Mouse (Mus musculus) kidney, adult 9 months (tissue): Measurements from ENCODE around the gene Ttc30a2.
A peak's percentile ranks its signal among the peaks of the same experiment; 100 is the strongest.

Source experiments
- DNase-seq: peaks from one replicate; pipeline ENCODE4 v3.0.0; 2022

Ttc30a2 gene

DNA sequence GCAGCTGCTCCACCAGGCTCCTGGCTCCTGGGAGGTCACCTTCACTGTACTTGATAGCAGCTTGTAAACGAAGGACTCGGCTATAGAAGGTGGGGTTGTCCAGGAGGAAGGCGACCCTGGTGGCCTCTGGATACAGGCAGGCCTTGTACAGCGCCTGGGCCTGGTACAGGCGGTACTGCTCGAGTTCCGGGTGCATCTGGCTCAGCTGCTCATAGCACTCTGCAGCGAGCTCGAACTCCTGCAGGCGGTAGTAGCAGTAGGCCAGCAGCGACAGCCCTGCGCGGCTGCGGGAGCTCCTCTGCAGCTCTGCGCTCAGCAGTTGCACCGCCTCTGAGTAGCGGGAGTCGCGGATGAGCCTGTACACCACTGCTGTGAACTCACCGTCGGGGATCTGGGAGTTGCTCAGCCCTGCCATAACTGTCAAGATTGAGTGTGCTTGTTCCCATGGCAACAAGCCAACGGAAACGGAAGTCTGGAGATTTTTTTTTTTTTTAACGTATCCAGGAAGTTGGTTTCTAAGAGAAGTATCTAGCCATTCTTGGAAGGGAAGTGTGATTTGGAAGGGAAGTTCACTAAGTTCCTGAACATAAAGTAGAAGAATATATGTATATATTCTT, at the start of gene Ttc30a2:
Gene Ttc30a2, minus strand, starts transcription at position 419 of the 617 bp plus-strand sequence.
- peak; percentile 61 for DNase-seq

DNA sequence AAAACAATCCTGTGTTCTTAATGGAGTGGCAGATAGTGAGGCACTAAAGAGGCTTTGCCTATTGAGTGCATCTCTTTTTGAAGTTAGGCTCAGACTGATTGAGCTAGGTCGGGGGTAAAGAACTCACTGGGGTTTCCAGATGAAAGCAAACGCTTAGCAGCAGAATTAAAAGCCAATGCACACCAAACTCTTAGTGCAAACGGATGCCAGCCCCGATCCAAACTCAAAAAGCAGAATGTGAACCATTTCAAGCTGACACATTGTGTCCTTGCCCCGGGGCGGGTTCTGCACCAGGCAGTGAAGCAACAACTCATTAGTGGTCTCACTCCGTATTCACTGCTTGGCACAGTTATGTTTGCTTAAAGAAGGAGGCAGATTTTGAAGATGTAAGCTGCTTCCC, 38.9 kb upstream of the Ttc30a2 start:
- no peak for DNase-seq

DNA sequence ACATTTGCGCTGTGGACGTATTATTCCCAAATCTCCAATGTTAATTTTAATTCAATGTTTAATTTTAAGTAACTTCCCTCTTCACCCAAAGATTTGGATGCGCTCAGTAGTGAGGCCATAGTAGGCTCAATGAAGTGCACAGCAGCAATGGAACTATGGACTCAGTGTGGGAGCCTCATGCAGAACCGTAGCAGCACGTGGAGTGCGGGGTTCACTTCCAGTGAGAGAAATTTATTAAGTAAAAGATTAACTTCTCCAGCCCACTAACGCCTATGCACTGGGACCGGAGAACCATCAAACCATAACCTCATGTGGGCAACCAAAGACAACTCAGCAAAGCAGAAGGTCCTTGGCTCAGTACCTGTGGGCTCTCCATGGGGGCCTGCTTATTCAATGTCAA, 38.2 kb upstream of the Ttc30a2 start:
- peak; percentile 71 for DNase-seq

DNA sequence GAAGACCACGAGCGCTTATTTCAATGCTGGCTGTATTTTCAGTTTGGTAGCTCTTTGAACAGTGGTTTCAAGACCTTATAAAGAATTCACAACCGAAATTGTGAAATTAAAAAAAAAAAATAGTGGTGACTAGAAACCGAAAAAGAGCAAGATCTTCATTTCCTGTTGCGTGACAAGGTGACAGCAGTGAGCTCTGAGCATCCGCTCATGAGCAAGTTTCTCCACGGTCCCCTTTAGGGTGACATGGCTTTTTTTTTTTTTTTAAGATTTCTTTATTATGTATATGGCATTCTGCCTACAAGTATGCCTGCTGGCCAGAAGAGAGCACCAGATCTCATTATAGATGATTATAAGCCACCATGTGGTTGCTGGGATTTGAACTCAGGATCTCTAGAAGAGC, 37.5 kb upstream of the Ttc30a2 start:
- no peak for DNase-seq

DNA sequence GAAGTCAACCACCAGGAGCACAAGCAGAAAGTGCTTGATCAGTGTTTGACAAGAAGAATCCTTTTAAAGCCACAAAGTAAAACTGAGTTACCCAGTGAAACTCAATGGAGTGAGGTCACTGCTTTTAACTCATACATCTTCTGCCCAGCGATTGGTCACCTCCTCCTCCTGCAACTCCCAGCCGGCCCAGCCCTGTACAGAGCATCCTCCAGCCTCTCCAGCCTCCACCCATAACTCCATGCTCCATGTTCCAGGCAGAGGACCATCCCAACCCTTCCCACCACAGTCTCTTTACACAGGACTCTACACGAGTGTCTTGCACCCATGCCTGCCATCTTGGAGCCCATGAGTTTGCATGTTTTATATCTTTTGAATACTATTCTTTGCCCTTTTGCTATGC, 36.7 kb upstream of the Ttc30a2 start:
- DNase-seq, result no peak

DNA sequence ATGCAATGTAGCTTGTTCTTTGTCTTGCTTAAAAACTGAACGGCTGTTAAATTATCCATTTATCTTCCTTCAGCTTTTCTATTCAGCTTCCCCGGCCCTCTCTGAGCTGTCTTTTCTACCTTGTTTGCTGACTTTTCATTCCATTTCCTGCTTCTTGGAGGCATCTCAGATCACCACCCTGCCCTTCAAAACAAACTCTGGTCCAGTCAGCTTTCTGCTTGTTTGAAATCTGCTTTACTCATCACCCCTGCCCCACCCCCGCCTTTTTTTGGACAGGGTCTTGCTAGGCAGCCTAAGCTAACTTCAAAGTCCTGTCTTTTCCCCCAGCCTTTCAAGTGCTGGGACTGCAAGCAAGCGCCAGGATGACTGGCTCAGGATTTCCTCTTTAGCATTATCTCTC, 28.2 kb upstream of the Ttc30a2 start:
- no peak for DNase-seq

DNA sequence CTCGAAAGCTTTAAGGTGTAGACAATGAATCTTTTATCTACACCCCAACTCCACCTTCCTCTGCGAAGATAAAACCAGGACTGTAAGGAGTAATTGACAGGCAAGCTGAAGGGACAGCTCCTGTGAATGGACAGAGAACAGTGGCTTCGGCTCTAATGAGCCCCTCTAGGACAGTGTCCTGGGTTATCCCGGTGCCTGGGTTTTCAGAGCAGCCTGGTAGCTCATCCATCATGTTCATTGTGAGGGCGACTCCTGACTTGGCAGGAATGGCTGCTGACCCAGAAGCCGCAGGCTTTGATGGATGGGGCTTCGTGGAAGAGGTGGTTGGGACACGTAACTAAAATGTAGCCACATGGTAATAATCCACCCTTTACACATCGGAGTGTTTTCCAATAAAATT, 24.9 kb upstream of the Ttc30a2 start:
- DNase-seq, result no peak

DNA sequence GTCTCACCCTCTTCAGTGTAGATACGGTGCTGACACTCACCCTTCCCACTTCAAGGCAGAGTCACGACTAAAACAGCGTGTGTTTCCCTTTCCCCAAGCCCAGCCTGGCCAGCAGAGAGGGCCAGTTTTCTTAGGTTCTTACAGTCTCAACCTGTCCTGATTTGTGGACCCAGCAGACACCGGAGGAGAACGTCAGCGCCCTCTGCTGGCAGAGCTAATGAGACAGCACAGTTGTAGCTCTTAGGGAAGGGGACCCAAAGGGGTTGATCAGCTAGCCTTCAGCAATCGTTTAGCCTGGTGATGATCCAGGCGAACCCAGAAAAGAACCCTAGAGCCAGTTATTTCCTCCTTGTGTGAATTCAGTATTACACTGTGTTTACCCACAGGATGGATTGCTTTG, 23.4 kb upstream of the Ttc30a2 start:
- DNase-seq, result peak; percentile 80

DNA sequence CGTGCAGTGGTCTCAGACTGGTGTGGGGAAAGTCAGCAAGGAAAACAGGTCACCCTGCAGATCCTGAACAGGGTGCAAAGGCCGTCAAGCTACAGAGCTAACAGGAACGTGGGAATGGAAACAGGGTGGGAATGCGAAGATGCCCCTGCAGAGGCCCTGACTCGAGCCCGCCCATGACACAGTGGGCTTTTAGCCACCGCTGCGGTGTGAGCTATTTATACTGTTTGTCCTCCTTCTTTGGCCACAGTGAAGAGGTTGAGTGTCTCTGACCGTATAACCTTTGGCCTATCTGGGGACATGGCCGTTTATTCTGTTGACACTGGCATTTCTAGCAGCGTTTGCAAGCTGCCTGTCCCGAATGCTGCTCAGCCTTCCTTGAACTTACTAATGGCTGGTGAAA, 21.7 kb upstream of the Ttc30a2 start:
- DNase-seq, result peak; percentile 33

DNA sequence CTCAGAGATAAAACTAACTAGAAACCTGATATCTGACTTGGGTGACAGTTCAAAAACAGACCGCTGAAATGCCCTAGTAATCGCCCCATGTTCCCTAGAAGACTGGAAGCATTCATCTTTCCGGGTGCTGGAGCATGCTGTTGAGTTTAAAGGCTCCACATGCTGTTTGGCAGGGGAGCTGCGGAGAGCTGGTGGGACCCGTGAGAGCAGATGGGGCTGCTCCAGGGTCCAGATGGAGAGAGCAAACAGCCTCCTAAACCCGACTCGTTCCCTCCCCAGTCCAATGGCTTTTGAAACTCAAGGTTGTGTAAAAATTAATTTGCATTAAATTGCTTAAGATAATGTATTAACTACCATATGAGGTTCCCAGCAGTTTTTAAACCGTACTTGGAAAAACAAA, 20.7 kb upstream of the Ttc30a2 start:
- DNase-seq, result no peak

DNA sequence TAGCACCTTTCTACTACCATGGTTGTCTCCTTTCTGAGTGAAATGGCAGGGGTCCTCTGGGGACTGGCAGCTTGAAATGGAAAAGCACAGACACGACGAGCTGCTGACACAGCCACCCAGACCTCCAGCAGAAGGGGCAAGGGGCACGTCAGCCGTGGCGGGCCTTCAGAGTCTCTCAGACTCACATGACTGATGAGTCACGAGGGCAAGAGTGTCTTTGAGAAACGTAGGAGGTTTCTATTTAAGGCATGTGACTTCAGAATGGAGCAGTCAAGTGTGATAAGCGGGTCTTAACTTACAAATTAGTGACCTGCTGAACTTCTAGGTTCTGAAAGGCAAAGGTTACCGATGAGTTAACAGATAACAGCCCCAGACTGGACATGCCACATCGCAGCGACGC, 19.8 kb upstream of the Ttc30a2 start:
- DNase-seq, result peak; percentile 85

DNA sequence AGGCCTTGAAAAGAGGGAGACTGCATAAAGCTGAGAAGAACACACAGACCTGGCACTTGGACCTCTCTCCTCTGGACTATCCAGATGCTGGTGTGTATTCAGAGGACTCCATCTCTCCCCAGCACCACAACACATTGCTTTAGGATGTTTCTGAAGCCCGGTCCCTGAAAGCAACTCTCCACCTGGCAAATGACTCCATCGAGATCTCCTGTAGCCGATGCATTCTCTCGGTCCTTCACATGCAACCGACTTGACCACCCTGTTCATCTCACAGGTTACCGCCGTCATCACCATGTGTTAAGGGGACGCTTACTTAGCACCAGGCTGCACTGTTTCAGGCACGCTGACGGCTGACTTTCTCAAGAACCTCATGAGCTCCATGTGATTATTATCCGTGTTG, 16.9 kb upstream of the Ttc30a2 start:
- DNase-seq, result no peak

DNA sequence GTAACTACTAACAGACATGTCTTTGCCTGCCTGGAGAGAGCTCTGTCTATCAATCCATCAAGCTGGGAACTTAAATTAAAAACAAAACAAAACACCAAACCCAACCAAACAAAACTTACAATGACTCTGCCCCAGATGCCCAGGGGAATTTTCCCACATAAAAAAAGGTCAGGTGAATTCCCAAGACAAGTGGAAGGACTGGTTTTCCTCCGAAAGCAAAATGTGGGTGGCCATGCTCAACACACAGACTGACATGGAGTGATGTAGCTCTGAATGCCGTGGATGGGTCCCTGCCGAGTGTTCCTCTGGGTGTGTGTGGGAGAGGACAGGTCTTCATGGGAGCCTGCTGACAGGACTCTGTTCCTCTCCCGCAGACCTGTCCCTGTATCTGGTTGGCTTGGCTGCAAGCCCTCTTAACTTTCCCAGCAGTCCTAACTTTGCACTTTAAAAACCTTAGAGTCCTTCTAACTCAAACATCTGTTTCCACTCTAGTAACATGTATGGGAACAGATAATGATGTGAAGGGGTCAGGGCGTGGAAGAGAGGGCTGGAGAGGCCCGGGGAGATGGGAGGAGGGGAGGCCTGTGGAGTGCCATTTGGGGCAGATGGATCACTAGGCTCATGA, 13.7 kb upstream of the Ttc30a2 start:
- no peak for DNase-seq

DNA sequence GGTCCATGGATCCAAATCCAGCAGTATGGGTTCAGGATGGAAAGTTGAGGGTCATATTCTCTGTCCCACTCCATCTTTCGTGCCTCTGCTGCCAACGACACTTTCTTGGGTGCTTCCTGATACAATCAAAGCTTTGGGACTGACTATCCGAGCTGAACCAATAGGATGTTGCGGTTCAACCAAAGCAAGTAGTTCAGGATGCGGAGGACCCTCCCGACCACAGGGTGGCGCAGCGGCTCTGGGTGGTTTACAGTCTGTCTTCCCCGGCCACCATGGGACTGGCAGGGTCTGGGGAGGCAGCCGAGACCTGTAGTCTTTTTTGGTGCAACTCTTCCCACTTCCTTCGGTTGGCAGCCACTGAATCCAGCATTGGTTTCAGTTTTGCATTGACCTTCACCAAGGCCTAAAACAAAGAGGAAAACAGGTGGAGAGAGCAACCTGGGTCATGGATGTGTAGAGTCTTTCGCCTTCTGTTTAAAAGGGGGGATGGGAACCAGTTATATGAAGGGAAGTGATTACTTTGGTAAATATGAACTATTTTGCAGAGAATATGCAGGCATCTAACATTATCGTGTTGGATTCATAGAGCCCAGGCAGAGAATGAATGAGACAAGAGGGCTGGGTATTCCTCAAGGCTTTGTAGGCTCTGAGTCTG, 13.0 kb upstream of the Ttc30a2 start:
- DNase-seq, result peak; percentile 74

DNA sequence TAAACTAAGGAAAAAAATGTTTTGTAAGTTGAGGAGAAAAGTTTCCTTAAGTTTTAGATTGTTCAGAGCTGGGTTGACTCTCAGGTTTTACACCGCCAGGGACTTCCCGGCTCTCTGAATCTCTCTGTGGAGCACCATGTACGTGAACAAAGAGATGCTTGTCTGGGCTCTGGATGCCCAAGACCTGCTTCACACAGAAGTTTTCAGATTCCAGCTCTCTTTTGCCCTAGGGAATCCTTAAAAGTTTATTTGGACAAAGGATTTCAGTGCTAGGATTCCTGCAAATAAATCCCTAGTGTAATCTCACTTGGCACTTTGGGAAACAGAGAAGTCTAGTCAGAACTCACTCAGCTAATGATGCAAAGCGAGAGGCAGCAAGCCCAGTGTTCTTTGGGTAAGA, 11.7 kb upstream of the Ttc30a2 start:
- DNase-seq, result no peak

DNA sequence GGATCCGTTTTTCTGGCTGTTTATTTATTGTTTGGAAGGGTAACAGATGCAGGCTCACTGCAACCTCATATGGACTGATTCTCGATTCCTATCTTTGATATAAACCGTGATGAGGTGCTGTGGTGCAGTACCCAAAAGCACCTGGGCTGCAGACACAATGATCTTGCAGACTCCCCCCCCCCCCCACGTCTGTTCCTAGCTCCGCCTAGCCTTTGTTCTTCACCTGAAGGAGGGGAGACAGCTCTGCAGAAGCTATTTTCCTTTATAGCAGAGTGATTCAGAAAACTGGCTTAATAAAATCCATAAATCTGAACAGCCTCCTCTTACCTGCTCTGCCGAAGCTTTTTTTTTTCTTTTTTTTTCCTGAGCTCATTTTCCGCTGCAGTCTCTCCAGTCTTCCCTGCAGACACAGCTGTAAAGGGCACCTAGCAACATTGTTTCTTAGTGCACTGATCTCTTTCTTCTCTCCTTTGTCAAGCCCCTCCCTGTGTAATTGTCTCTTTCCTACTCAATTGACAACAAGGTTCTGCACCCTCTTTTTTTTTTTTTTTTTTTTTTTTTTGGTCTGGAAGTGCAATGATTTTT, 10.9 kb upstream of the Ttc30a2 start:
- DNase-seq, result no peak

DNA sequence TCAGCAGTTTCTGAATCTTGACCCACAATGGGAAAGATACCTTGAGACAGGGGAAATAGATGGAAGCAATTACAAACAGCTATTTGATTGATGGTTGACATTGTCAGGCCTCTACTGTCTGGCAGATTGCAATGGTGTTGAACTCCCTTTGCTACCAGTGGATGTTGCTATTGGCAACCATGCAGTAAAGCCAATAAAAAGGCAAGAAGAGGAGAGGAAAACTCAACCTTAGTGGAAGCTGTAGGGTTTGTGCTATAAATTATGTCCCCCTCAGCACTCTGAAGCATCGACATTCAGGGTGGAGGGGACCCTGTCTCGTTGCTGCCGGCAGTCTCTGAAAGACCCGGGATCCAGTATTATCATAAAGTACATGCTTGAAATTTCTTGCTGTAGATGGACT, 10.4 kb upstream of the Ttc30a2 start:
- DNase-seq, result no peak

DNA sequence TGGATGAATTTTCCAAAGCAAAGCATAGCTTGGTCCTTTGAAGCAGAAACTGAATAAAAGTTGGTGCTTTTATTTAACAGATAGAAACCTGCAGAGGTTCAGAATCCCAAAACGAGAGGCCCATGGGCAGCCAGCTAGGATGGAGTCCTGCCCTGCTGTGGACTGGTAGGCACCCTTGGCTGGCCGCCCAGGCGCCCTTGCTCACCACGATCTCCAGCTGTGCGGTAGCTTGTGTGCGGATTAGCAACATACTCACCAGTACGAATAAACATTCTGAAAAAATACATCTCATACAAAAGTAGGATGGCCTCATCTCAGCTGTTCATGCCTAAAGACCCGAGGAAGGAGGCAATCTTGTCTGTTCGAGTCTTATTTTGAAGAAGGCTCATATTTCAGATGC, 9.8 kb upstream of the Ttc30a2 start:
- no peak for DNase-seq

DNA sequence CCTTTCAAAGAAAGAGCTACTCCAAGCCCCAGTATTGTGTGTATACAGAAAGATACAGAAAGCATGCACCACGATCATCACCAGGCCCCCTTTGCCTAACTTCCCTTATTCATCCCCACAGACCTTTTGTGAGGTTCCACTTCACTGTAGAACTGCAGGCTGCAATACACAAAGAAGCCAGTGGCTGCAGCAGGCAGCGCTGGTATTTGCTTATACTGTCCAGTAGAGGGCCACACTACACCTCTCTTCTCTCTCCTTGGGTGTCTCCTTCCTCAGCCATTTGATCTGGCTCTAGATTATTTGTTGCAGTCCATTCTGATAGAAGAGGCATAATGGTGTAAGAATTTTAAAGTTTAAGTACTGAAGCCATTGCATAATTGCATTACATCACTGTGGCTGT, 7.2 kb upstream of the Ttc30a2 start:
- DNase-seq, result peak; percentile 84

DNA sequence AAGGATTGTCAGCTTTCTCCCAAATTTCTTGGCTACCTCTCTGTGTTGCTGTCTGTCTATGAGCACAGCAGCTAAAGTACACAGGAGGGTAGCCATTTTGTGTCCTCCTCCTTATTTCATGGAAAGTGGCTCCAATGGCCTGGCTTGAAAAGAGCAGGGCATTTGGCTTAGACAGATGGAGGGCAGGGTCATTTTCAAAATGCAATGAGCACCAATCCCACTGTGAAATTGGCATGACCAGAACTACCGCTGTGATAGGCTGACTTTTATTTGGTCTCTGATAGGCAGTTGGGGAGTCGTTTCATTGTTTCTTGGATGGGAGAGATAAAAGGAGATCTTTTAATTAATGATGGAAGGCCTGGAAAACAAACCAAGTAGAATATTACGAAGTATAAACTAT, 5.9 kb upstream of the Ttc30a2 start:
- DNase-seq, result no peak

DNA sequence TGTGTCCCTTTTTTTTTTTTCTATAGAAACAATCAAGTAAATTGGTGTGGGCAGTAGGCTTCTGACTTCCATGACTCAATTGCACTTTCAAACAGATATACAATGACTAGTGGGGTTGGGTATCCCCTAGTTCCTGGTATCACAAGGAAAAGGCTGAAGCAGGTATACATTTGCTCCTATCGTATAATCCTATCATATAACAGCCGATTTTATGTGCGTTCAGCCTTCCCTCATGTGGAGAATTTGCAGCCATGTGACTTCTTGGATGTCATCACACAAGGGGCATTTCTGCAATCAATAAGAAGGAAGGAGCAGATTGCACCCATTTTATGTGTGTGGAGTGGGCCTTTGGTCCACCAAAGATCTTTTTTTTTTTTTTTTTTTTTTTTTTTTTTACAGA, 5.1 kb upstream of the Ttc30a2 start:
- no peak for DNase-seq

DNA sequence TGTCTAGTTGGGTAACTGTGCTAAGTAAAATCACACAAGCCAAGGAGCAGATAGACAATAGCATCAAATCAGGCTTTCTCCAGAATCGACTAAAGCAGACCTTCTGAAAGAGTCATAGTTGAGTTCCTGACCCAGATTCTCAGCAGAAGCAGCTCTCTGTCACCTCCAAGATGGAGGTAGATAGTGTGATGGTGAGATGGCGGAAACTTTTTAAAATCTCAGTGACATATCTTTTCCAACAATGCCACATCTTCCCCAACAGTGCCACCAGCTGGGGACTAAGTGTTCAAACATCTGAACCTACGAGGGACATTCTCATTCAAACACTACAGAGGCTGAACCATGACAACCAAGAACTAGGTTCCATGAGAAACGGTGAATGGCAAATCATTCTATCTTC, 4.7 kb upstream of the Ttc30a2 start:
- no peak for DNase-seq

DNA sequence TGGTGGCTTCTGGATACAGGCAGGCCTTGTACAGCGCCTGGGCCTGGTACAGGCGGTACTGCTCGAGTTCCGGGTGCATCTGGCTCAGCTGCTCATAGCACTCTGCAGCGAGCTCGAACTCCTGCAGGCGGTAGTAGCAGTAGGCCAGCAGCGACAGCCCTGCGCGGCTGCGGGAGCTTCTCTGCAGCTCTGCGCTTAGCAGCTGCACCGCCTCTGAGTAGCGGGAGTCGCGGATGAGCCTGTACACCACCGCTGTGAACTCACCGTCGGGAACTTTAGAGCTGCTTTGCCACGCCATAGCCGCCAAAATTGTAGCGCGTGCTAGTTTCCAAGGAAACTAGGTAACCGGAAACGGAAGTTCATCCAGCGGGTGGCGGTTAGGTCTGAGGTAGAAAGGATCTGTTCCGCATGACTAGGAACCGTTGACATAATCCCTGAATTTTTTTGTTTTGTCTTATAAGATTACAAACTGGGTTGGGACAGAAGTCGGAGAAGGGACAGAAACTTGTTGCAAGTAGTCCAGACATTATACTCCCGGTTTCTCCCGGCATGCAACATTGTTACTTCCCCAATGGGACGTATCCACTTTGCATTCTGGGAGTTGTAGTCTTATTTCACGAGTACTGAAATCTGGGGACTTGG, 3.6 kb upstream of the Ttc30a2 start, which contains the start of gene Ttc30a1:
Gene Ttc30a1, minus strand, starts transcription at position 528 of the 642 bp plus-strand sequence.
- peak; percentile 90 for DNase-seq
